Mouse (Mus musculus): Measurements from ENCODE around the gene Gtf3c6.

- no peak for TF ChIP-seq CTCF (IDR thresholded peaks at IDR 0.05; ENCODE audit: control insufficient read depth, insufficient read depth, insufficient replicate concordance, low read depth, low read length)
- no peak for TF ChIP-seq POLR2A (IDR thresholded peaks at IDR 0.05; ENCODE audit: control insufficient read depth, low read depth, low read length)
Measured at GRCm38 (mm10) chr10:40263691-40264090, 5.8 kb upstream of the Gtf3c6 start.
